Mouse (Mus musculus): Measurements from ENCODE around the gene Spint1.

The Spint1 gene

GRCm38 (mm10) chr2:119237210-119237870 is at the start of gene Spint1:
Gene Spint1, plus strand, starts transcription at chr2:119237362.
- no peak for DNase-seq (ENCODE audit: low spot score)

- DNase-seq (ENCODE audit: low spot score) = peak; percentile 60
These were observed 48.0 kb upstream of the Spint1 start for GRCm38 (mm10) chr2:119189029-119189710.

- no peak for DNase-seq (ENCODE audit: low spot score)
These were observed 46.2 kb upstream of the Spint1 start for GRCm38 (mm10) chr2:119190969-119191368.

- DNase-seq (ENCODE audit: low spot score) = no peak
These were observed 43.0 kb upstream of the Spint1 start for GRCm38 (mm10) chr2:119194140-119194539.

- DNase-seq (ENCODE audit: low spot score) = no peak
These were observed 40.6 kb upstream of the Spint1 start for GRCm38 (mm10) chr2:119196316-119197108.

- no peak for DNase-seq (ENCODE audit: low spot score)
These were observed 39.7 kb upstream of the Spint1 start for GRCm38 (mm10) chr2:119197493-119197892.

- no peak for DNase-seq (ENCODE audit: low spot score)
These were observed 39.1 kb upstream of the Spint1 start for GRCm38 (mm10) chr2:119198049-119198448.

GRCm38 (mm10) chr2:119198934-119199333 is 38.2 kb upstream of the Spint1 start:
- no peak for DNase-seq (ENCODE audit: low spot score)

GRCm38 (mm10) chr2:119202914-119203453 is 34.2 kb upstream of the Spint1 start:
- DNase-seq (ENCODE audit: low spot score) = no peak

- no peak for DNase-seq (ENCODE audit: low spot score)
These were observed 33.2 kb upstream of the Spint1 start for GRCm38 (mm10) chr2:119203871-119204460.

GRCm38 (mm10) chr2:119207961-119208343 is 29.2 kb upstream of the Spint1 start:
- DNase-seq (ENCODE audit: low spot score) = no peak

GRCm38 (mm10) chr2:119208344-119209175 is 28.6 kb upstream of the Spint1 start, which contains the start of the genes Zfyve19 and Dnajc17:
Gene Zfyve19, plus strand, starts transcription at chr2:119208617.
Gene Dnajc17, minus strand, starts transcription at chr2:119208795.
- peak; percentile 85 for DNase-seq (ENCODE audit: low spot score)

GRCm38 (mm10) chr2:119209176-119209507 is 28.0 kb upstream of the Spint1 start:
- DNase-seq (ENCODE audit: low spot score) = no peak

- DNase-seq (ENCODE audit: low spot score) = no peak
These were observed 7.1 kb upstream of the Spint1 start, which contains the start of gene Ppp1r14d for GRCm38 (mm10) chr2:119229775-119230704. Gene Ppp1r14d, minus strand, starts transcription at chr2:119229906.

- no peak for DNase-seq (ENCODE audit: low spot score)
These were observed 416 bp upstream of the Spint1 start for GRCm38 (mm10) chr2:119236682-119237209.

GRCm38 (mm10) chr2:119237871-119238220 is 684 bp downstream of the Spint1 start:
- DNase-seq (ENCODE audit: low spot score) = no peak

- no peak for DNase-seq (ENCODE audit: low spot score)
These were observed 1.5 kb downstream of the Spint1 start for GRCm38 (mm10) chr2:119238671-119239070.

GRCm38 (mm10) chr2:119240075-119240818 is 3.1 kb downstream of the Spint1 start:
- DNase-seq (ENCODE audit: low spot score) = no peak

- no peak for DNase-seq (ENCODE audit: low spot score)
These were observed 3.6 kb downstream of the Spint1 start for GRCm38 (mm10) chr2:119240819-119241186.
